Mouse (Mus musculus): ENCODE measurements at regions not wholly inside any gene's neighbourhood (a gene's known extent, or its start where the extent isn't known, plus 50 kb on each side); places are given as distances from the start of the nearest gene placed in this dataset.

DNA sequence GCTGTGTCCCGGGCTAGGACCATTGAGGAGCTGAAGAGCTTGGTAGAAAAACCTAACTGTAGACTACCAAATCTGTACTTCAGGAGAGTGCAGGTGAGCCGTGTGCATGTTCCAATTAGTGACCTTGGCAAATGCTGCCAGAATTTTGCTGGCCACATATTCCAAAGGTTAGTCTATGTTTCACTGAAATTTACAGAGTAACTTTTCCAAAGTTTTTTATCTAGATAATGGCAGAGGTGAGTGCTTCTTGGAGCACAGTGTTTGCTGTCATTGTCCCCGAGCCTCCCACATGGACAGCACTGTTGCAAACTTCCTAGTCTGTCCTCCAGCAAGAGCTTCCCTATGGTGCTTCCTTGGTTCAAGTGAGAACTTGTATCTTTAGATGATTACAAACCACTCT lies 232.5 kb downstream of the Foxa2 start:
- no peak for DNase-seq (ENCODE audit: low spot score in 2 of 2)

DNA sequence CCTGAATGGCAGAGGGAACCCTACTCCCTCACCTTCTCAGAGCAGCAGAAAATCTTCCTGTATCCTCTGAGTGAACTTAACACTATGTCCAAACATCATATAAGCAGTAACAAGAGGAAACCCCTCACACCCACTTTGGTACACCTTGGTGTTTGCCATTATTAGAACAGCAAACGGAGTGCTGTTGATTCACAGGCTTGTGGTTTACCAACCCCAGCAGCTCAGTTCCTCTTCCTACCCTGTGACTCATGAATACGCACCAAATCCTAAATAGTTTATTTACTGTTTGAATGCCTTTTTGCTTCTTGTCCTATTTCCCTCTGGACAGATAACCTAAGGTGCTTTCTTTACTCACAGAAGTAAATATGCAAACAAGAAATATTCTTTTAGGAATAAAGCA lies 233.3 kb downstream of the Foxa2 start:
- no peak for DNase-seq (ENCODE audit: low spot score in 2 of 2)

DNA sequence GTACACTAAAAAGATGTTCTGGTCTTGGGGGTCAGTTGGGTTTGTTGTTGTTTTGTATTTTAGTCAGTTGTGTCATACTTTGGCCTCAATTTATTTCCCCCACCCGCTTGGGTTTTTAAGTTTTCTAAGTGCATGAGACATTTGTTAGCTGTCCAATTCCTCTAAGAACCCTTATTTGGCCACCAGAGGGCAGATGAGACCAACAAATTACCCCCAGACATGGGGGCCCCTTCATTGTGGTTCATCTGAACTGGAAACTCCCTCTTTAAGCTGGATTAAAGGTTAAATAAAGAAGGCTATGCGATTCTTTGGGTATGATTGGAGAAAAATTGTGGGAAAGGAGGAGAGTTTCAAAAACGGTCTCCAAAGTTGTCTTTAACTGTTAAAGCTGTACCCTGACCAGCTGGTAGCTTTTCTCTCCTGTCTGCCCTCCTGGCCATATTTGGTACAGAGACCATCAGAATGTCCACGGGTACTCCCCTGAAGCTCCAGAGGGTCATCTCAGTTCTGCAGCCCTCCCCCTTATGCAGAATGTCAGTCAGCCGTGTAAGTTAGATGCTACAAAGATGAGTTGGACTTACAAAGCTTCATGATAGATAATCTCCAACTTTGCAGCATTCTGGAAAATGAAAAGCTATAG lies 238.6 kb downstream of the Foxa2 start:
- peak in 1 of 2 experiments; percentile 42 for DNase-seq (ENCODE audit: low spot score in 2 of 2)

DNA sequence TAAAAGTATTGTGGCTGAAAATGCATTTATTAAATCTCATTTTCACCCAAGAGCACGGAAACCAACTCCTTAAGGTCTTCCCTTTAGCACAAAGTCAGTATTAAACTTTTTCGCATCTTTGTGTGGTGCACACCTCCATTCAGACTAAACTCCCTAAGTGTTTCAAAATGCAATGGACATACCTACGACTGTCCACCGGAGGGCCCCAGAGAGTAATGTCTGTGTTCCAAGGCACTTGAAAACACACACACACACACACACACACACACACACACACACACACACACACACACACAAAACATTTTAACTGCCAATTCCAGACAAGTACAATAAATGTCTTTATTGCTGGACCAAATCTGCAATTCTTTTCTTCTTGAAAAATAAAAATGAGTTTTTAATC lies 243.7 kb downstream of the Foxa2 start:
- DNase-seq (ENCODE audit: low spot score in 2 of 2): peak in 1 of 2 experiments; percentile 44

DNA sequence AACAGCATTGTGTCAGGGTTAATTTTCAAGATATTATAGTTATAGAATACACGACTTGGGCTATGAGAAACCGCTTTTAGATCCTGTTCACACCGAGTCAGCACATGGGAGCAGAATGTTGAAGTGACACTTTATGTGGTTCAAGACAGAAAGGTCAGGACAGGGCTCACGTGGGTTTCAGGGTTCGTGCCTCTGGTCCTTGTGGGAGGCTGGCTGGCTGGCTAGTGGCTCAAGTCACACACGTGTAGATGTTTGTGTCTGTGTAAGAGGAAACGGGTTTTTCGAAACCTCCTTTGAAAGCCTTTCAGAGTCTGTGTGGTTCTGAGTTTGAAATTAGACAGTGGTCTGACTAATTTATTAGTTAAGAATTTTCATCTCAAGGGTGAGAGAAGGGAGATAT lies 255.3 kb downstream of the Foxa2 start:
- no peak for DNase-seq (ENCODE audit: low spot score in 2 of 2)

DNA sequence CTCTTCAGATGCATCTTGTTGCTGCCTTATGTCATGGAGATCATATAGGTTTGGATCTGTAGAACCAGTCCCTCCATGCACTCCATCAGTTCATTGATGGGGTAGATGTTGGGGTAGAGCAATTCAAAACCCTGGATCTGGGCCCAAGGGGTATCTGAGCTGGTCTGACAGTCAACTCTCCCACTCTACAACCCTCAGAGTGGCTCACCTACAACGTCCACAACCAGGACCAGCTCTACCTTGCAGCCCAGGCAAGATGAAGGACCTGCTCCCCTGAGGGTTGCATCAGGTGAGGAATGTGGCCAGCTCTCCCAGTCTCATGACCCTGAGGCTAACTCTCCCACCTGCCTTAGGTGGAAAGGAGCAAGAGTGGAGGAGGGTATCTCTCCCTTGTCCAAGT lies 256.9 kb downstream of the Foxa2 start:
- DNase-seq (ENCODE audit: low spot score in 2 of 2): no peak

DNA sequence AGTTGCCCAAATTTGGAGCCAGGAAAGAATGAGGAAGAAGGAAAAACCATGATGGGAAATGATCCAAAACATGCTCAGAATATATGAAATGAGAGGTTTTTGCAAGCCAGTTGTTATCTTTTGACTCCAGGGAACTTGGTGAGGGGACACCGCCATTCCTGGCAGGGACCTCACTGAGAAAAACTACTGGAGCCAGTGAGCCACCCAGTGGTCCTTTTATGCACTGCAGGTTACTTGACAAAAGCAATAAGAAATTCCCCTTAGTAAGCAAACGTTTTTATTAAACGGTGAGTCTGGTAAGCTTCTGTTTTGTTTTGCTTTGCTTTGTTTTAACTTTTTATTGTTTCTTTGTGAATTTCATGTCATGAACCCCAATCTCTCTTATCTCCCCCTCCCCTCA lies 257.5 kb downstream of the Foxa2 start:
- peak; percentile 52 to 76 for DNase-seq (ENCODE audit: low spot score in 2 of 2)

DNA sequence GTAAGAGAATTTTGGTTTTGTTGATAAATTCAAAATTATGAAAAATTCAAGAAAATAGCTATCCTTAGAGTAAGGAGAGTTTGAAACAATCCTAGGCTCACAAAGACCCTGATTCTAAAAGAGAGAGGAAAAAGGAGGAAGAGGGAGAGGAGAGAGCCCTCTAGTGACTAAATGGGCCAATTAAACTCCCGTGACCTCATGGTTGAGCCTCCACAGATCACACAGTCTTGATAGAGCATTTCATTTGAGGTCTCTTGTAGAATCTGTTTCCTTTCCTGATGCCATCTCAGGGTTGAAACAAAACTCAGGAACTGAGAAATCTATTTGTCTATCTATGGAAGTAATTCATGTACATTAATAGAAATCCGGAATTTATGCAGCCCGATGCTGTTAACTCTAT lies 258.8 kb downstream of the Foxa2 start:
- DNase-seq (ENCODE audit: low spot score in 2 of 2): no peak

DNA sequence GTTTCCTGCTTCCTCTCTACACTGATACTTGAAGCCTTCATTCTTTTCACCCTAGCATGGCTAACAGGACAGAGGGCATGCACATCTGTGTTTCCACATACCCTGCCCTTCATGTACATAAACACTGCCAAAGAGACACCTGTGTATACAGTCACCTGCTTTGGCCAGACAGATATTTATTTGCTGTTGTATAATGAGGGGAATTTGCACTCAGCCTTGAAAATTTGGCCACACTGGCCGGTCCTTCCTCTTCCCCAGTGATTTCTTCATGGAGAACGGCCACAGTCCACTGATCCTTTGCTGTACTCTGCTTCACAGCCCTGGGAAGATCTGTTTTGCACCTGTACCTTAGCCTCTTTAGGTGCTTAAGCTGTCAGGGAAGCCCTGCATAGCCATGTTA lies 264.3 kb downstream of the Foxa2 start:
- no peak for DNase-seq (ENCODE audit: low spot score in 2 of 2)

DNA sequence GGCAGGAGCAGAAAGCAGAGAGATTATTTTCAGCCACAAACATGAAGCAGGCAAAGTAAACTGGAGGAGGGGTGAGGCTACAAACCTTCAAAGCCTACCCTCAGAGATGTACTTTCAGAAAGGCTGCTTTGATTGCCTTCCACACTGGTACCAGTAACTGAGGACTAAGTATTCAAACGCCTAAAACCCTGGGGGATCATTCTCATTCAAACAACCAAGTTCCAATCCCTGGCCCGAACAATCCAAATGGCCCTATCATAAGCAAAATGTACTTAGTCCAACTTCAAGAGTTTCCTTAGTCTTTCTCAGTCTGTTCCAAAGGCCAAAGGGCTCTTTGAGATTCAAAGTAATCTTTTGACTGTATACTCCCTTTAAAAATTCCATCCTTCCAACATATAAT lies 270.5 kb downstream of the Foxa2 start:
- no peak for DNase-seq (ENCODE audit: low spot score in 2 of 2)

DNA sequence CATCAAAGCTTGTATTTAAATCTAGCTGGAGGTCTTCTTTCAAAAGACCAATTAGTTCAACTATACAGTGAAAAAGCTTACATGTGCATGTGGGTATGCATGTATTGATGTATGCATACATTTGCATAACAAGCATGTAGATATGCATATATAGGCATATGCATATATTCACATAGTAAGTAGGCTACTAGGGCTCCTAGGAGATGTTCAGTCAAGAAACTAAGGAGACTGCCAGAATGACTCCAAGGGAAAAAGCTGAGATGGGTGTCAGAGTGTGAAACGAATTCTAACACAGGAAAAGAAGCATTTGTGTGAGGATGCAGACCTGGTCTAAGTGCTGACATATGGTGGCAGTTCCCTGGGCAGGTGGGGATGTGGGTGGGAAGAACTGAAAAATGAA lies 274.2 kb downstream of the Foxa2 start:
- no peak for DNase-seq (ENCODE audit: low spot score in 2 of 2)

DNA sequence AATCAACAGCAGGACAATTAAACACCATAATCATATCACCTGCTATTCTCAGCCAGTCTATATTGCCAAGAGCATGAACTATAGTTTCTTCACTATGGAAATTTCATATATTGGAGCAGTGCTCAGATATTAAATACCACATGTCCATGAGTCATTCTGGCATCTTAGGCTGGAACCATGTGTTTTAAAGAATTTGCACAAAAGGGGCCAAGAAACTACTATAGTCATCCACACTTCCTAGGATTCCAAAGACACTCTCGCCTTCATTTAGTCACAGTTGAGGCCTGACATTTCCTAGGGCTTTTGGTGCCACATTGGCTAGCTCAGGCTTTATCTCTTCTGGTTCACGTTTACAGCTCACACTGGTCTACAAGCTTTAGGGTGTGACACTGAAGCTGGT lies 293.7 kb downstream of the Foxa2 start:
- DNase-seq (ENCODE audit: low spot score in 2 of 2): no peak

DNA sequence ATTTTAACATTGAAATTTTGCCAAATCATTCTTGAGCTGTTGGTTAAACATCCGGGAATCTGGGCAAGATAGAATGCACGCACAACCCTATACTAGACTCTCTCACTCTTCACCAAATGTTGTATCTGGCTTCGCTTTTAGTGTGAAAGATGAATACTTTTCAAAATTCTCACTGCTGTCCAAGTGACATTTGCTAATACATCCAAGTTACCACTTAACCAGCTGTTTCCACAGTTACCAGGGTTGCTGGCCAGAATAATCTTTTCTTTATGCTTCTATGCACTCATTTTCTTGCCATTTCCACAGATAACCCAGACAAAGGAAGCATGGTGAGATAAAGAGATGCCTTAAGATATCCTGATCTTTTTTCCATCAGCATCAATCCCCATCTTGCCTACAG lies 294.9 kb downstream of the Foxa2 start:
- DNase-seq (ENCODE audit: low spot score in 2 of 2): no peak

DNA sequence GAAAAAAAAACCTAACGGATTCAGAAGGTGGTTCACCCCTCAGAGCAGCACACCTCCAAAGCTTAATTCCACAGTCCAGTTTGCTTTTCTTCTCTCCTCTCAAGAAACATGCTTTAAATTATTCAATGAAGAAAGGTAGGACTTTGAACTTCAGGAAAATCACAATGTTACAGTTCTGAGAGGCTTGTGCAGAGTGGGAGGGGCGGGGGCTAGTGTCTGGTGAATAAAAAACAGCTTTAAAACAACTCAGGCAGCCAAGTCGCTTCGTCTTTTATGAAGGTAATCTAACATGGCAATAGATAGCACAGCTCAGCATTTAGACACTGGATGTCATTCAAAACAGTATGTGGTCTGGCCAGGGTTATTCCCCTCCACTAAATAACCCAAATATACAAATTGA lies 298.8 kb downstream of the Foxa2 start:
- DNase-seq (ENCODE audit: low spot score in 2 of 2): no peak

DNA sequence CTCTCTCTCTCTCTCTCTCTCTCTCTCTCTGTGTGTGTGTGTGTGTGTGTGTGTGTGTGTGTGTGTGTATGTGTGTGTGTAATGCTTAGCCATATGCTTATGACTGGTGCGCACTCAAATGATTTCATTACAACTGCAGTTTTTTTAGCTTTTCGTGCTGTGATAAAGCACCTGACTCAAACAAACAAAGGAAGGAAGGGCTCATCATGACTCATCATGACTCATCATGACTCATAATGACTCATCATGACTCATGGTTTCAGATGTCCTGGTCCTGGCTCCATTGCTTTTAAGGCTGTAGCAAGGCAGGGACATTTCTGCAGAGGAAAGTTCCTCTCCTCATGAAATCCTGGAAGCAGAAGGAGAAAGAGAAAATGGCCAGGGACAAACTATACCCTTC lies 302.9 kb downstream of the Foxa2 start:
- DNase-seq (ENCODE audit: low spot score in 2 of 2): no peak

DNA sequence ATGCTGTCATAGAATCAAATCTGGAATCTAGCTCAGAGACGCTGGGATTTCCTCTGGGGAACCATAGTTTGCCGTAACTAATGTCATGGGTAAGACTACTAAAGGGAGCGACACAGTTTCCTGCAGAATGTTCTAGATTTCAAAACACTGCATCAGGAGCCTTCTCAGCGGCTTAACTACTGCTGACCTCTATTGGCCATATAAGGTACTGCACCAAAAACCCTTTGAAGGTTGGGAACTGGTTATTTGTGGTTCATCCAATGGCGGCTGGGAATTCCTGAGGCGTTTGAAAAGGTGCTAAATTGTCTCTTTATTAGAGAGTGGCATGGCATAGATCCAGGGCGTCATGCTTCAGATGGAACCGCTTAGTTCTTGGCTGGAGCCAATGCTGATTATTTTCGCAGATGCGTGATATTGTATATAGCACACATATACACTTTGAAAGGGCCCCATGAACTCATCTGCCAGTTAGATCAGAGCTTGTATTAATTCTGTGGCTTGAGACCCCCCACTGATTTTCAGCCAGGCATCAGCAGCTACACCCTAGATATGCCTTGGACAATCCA lies 308.4 kb downstream of the Foxa2 start:
- peak in 1 of 2 experiments; percentile 47 for DNase-seq (ENCODE audit: low spot score in 2 of 2)

DNA sequence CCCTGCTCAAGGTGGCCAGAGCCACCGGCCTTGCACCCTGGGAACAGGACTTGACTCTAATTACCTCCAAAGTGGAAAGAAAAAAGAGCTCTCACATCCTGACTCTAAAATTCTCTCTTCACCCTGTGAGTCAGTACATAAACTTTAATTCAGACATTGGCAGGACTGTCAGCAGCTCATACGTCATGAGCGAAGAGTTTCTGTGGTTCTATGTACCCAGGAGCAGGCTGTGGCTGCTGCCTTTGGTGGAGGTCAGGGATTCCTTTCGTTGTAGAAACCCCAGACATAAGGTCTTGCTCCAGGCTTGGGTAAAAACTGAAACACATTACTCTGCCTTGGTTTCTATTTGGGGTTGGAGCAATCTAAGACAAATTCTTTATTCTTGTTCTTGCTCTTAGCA lies 319.4 kb downstream of the Foxa2 start:
- DNase-seq (ENCODE audit: low spot score in 2 of 2): no peak

DNA sequence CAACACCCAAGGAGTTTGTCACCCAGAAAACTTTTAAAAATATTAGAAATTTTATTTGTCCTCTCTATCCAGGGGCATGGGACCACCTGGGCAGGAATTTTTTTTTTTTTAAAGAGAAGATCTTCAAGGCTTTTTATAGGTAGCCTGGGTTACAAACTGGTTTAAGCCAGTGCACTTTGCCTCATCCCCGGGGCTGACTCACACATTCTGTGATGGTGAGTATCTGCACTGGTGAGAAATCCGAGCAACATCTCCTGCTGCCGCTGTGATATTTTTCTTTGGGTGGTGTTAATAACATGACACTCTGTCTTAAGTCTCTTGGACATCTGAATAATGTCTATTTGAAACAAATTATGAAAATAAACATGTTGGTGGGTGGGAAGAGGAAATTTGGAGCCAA lies 327.8 kb downstream of the Foxa2 start:
- no peak for DNase-seq (ENCODE audit: low spot score in 2 of 2)

DNA sequence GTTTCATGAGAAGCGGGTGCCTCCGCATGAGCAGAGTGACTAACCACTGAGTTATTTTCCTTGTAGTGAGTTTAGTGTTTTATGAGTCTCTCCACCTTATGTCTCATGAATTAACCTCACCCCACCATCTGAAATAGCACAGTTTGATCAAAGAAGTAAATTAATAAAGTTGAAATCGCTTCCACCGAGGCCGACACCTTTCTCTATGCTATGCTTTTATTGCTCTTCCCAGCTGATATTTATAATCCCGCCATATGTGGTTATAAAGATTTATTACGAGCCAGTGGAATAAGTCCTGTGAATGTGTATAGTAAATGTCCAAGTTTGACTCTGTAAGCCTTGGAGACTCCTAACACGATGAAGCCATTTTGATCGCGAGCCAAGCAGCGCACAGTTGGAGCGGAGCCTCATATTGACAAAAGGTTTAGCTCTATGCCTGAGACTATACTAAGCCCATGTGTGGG lies 329.3 kb downstream of the Foxa2 start:
- no peak for DNase-seq (ENCODE audit: low spot score in 2 of 2)

DNA sequence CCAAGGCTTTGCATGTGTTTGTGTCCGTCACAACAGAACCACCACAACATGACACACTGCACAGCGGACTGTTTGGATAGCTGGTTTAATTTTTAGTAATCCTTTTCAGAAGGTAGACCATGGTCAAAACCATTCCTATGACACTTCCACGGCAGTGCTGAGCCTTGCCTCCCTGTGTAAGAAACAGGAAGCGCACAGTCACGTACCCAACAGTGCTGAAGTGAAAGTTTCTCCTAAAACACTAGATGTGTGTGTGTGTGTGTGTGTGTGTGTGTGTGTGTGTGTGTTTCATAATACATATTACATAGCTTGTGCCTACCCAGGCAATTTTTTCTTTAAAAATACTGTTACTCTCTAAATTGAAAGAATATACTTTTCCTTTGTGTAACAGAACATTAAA lies 331.0 kb downstream of the Foxa2 start:
- DNase-seq (ENCODE audit: low spot score in 2 of 2): no peak

DNA sequence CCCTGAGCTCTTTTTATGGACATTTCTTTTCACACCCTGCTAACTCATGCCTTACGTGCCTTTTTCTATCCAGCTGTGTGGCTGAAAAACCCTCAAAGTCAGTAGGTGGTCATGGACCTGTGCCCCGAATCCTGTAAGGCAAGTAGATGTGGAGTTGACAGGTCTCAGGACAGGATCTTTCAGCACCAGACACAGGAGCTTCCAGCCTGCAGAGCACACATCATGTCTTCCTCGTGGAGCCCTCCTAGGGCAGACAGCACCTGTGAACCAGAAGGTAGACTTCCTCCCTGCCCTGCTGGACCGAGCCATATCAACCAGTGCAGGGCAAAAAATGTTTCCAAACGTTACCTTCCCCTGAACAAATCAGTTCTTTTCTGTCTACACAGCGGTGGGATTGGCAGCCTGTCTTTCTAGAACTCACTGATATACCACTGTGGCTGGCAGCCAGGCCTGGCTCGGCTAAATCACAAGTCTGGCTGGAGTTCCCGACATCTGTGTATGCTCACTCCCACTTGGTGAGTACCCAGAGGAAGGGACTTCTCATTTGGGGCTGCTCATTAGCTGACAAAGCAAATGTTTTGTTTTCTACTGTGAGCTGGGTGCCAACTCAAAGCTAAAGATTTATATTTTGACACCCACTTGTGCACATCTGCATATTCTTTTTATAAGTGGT lies 336.0 kb downstream of the Foxa2 start:
- DNase-seq (ENCODE audit: low spot score in 2 of 2): peak in 1 of 2 experiments; percentile 11

DNA sequence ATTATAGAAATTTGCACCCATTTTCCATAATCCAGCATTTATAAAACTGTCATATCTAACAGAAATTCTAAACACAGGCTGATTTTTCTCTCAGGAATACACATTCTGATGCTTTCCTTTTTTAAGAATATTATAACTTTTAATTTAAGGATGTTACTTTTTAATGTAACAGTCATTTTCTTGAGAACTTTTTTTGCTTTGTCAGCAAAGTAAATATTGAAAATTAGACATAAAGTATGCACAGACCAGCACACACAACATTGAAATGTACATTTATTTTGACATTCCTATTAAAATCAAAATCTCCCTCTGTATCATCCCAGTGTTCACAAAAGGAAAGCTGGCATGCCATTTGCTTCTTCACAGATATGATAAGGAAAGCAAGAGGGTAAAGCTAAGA lies 337.0 kb downstream of the Foxa2 start:
- no peak for DNase-seq (ENCODE audit: low spot score in 2 of 2)

DNA sequence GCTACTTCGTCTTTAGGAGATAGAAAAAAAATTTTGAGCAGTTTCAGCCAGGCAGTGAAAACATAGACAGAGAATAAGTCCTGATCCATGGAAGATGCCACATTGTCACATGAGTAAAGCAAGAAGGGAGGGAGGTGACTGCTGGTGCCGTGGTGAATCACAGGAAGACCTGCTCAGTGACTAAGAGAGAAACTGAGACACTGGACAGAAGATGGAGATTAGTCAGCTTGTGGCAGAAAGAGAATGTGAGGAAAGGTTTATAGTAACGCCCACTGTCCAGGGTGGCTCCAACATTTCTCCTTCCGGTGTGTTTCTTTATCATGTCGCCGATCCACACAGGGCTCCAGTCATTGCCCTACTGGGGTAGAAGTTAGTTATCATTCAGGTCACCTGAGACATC lies 339.6 kb downstream of the Foxa2 start:
- no peak for DNase-seq (ENCODE audit: low spot score in 2 of 2)

Measured in cerebellum, postnatal 4 days (tissue).